Mouse (Mus musculus) stomach, embryonic 14.5 days (tissue): Measurements from ENCODE around the gene Tmem161b. TPM values are rescaled to one million over a fixed set of nuclear protein-coding genes. Genes with fewer than 3 reads are reported as not detected.

Source experiments
- ATAC-seq: fragments of 200-750 bp; cut with Nextera tagmentation; 2 replicates; pipeline ENCODE4 v1.8.0; 2017; ENCODE audit warnings: low read depth, moderate TSS enrichment; ENCODE audit not compliant: insufficient number of reproducible peaks, insufficient read depth, low FRiP score
- H3K27ac ChIP-seq: fragments of 300-500 bp; sonication (generic); 2 replicates; pipeline ENCODE4 v1.5.1; 2014; ENCODE audit warnings: mild to moderate bottlenecking, low read length, moderate library complexity, mixed read lengths
- H3K27me3 ChIP-seq: fragments of 300-500 bp; sonication (generic); 2 replicates; pipeline ENCODE4 v1.6.1; 2014; ENCODE audit warnings: low read length, control low read depth, mixed read lengths; ENCODE audit not compliant: control insufficient read depth, insufficient read depth
- H3K36me3 ChIP-seq: fragments of 300-500 bp; sonication (generic); 2 replicates; pipeline ENCODE4 v1.6.1; 2014; ENCODE audit warnings: mild to moderate bottlenecking, control low read depth, low read length, moderate library complexity, mixed read lengths; ENCODE audit not compliant: control insufficient read depth, insufficient read depth
- H3K4me1 ChIP-seq: fragments of 300-500 bp; sonication (generic); 2 replicates; pipeline ENCODE4 v1.6.1; 2014; ENCODE audit warnings: low read length, control low read depth, mixed read lengths; ENCODE audit not compliant: control insufficient read depth, insufficient read depth
- H3K4me2 ChIP-seq: fragments of 300-500 bp; sonication (generic); replicated peaks from 2 replicates; pipeline ENCODE4 v1.6.1; 2014; ENCODE audit warnings: low read depth, low read length, control low read depth
- H3K4me3 ChIP-seq: fragments of 300-500 bp; sonication (generic); 2 replicates; pipeline ENCODE4 v1.5.1; 2014; ENCODE audit warnings: low read depth, low read length, control low read depth
- H3K9ac ChIP-seq: fragments of 300-500 bp; sonication (generic); replicated peaks from 2 replicates; pipeline ENCODE4 v1.6.1; 2014; ENCODE audit warnings: low read depth, mild to moderate bottlenecking, control low read depth, low read length, moderate library complexity, mixed read lengths
- H3K9me3 ChIP-seq: fragments of 300-500 bp; sonication (generic); 2 replicates; pipeline ENCODE4 v1.6.1; 2016; ENCODE audit warnings: low read depth, low read length, control low read depth; ENCODE audit not compliant: control insufficient read depth
- WGBS: fragments of 180-500 bp; shearing (Covaris S2); extraction: QIAGEN DNeasy Blood & Tissue Kit; methylation state at CpG from one replicate; pipeline ENCODE4 v1.1.7; 2014; 5-methylcytosine and 5-hydroxymethylcytosine counted together
- microRNA-seq: library from miRNA; unstranded; fragments of <30 nt; microRNA quantifications from one replicate; pipeline ENCODE4, GENCODE M21; 2016
- polyA plus RNA-seq: library from polyadenylated mRNA; unstranded; fragments of >200 nt; fragmentation: Nextera tagmentation; extraction: Ambion mirVana; gene quantifications from 2 replicates; pipeline ENCODE4 v1.2.1, GENCODE M21; 2014

The Tmem161b gene
- polyA plus RNA-seq, 1 experiment from 2014 or later = 22.1 TPM

GRCm38 (mm10) chr13:84299445-84300053 lies 77.5 kb downstream of the Tmem161b start:
- ATAC-seq = no peak
- WGBS = 75% methylated on average over 2 of the region's 2 CpGs
- Histone ChIP-seq H3K4me3 (no peak overlapping the region), H3K36me3 (no peaks in the 10 kb centered on the region), H3K4me1 (no peaks in the 10 kb centered on the region), H3K9ac (no peak overlapping the region), H3K27ac (no peak overlapping the region), H3K4me2 (no peak overlapping the region), H3K27me3 (no peaks in the 10 kb centered on the region), H3K9me3 (no peaks in the 10 kb centered on the region)

- no peak for ATAC-seq
- H3K4me2 ChIP-seq = no peak overlapping the region
- H3K27ac ChIP-seq = no peak overlapping the region
- no peaks in the 10 kb centered on the region for H3K36me3 ChIP-seq
- no peaks in the 10 kb centered on the region for H3K4me1 ChIP-seq
- no peak overlapping the region for H3K4me3 ChIP-seq
- H3K9me3 ChIP-seq = no peaks in the 10 kb centered on the region
- H3K9ac ChIP-seq = no peak overlapping the region
- peaks cover 27% of the 10 kb centered on the region for H3K27me3 ChIP-seq
- WGBS = 9% methylated on average over 5 of the region's 5 CpGs
Observed at GRCm38 (mm10) chr13:84343272-84343671, 121.2 kb downstream of the Tmem161b start.

DNA sequence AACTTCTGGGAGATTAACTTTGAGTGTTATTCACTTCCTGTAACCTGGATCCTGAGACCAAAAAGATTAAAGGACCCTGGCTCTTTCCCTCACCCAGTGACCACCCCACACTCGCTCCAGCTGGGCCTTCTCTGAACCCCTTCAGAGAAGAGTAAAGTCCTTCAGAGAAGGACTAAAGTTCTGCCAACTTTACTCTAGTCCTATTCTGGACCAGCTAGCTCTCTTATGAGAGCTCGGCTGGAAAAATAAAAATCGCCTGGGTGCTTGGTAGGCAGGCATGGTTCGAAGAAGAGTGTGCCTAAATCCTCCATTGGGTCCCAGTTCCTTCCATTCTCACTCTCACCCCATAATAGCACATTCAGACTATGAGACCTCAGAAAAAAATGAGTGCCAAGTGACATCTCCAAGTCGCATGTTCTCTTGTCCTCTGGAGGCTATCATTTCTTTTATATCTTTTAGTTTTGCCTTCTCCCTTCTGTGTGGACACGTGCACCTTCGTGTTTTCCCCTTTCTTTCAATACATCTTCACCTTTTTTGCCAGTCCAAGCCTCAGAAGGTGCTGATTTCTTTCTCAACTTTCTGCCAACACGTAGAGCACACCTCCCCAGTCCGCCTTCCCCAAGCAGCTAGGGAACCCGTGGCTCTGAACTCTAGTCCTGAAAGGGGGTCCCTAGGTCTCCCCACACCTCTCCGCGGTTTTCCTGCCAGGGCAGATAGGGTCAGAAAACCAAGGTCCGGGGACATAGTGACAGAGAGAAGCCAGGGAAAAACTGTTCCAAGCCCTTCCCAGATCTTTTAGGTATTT lies 121.8 kb downstream of the Tmem161b start:
- ATAC-seq = no peak
- H3K27me3 ChIP-seq = peaks cover 27% of the 10 kb centered on the region
- H3K4me2 ChIP-seq = no peak overlapping the region
- no peaks in the 10 kb centered on the region for H3K4me1 ChIP-seq
- H3K9ac ChIP-seq = no peak overlapping the region
- H3K4me3 ChIP-seq = no peak overlapping the region
- H3K27ac ChIP-seq = no peak overlapping the region
- 5% methylated on average over 13 of the region's 13 CpGs for WGBS
- H3K36me3 ChIP-seq = no peaks in the 10 kb centered on the region
- no peaks in the 10 kb centered on the region for H3K9me3 ChIP-seq

- Histone ChIP-seq H3K36me3 (no peaks in the 10 kb centered on the region), H3K27ac (no peak overlapping the region), H3K27me3 (peaks cover 27% of the 10 kb centered on the region), H3K4me2 (no peak overlapping the region), H3K9me3 (no peaks in the 10 kb centered on the region), H3K4me1 (no peaks in the 10 kb centered on the region), H3K4me3 (no peak overlapping the region), H3K9ac (no peak overlapping the region)
- WGBS = 12% methylated on average over 7 of the region's 7 CpGs
- no peak for ATAC-seq
Observed at GRCm38 (mm10) chr13:84344711-84345110, 122.6 kb downstream of the Tmem161b start.

- Histone ChIP-seq H3K27ac (no peak overlapping the region), H3K36me3 (no peaks in the 10 kb centered on the region), H3K27me3 (peaks cover 27% of the 10 kb centered on the region), H3K9me3 (no peaks in the 10 kb centered on the region), H3K4me1 (no peaks in the 10 kb centered on the region), H3K4me2 (no peak overlapping the region), H3K4me3 (no peak overlapping the region), H3K9ac (no peak overlapping the region)
- ATAC-seq = no peak
- WGBS = 4% methylated on average over 8 of the region's 8 CpGs
Observed at GRCm38 (mm10) chr13:84345114-84345513, 123.0 kb downstream of the Tmem161b start.

Small RNAs within 50 kb of the gene (microRNA-seq; reads per million reads assigned to microRNA genes)
- not detected for gene Gm24331
